Mouse (Mus musculus) brain, embryonic 14.5 days (tissue): ENCODE data around the gene Hs3st3b1. TPM values are rescaled to one million over a fixed set of nuclear protein-coding genes. Genes with fewer than 3 reads are reported as not detected.

Experiments
- DNase-seq: peaks from one replicate; pipeline ENCODE4 v3.0.0-alpha.2; 2011; ENCODE audit warnings: low read depth
- CTCF ChIP-seq: fragments of 200-500 bp; IDR thresholded peaks from 2 replicates; pipeline ENCODE4 v1.5.1; 2012; ENCODE audit warnings: inconsistent platforms, mild to moderate bottlenecking, moderate library complexity, borderline replicate concordance; ENCODE audit not compliant: insufficient read depth, insufficient read length; ENCODE audit errors: extremely low read depth
- POLR2A ChIP-seq: fragments of 200-500 bp; IDR thresholded peaks from 2 replicates; pipeline ENCODE4 v1.6.1; 2012; ENCODE audit warnings: mild to moderate bottlenecking, inconsistent platforms, borderline replicate concordance; ENCODE audit not compliant: poor library complexity, insufficient read depth, insufficient read length, severe bottlenecking; ENCODE audit errors: extremely low read depth
- polyA plus RNA-seq: library from polyadenylated mRNA; depleted of rRNA; stranded (reverse); fragments of >200 nt; gene quantifications from 2 replicates; pipeline ENCODE4 v1.2.3, GENCODE M21; 2012; rRNA removed

The Hs3st3b1 gene
- polyA plus RNA-seq, 1 experiment = 10.5 TPM

DNA sequence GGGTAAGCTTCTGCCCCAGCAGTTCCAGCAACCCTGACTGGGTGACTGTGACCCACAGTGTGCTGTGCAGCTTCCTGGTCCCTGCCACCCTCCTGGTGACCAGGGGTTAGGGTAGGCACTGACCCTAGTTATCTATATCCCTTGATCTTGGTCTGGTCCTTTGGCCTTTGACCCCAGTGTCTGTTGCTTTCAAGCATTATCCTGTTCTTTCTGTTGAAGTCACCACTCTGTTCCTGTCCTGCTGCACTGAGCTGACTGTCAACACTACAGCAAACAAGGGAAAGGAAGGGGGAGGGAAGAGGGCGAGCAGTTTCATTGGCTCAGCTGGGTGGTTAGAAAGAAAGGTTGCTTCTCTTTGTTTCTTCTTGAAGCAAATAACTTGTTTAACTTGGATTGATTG lies 60.1 kb downstream of the Hs3st3b1 start:
- TF ChIP-seq CTCF (no peak), POLR2A (no peak)
- no peak for DNase-seq

DNA sequence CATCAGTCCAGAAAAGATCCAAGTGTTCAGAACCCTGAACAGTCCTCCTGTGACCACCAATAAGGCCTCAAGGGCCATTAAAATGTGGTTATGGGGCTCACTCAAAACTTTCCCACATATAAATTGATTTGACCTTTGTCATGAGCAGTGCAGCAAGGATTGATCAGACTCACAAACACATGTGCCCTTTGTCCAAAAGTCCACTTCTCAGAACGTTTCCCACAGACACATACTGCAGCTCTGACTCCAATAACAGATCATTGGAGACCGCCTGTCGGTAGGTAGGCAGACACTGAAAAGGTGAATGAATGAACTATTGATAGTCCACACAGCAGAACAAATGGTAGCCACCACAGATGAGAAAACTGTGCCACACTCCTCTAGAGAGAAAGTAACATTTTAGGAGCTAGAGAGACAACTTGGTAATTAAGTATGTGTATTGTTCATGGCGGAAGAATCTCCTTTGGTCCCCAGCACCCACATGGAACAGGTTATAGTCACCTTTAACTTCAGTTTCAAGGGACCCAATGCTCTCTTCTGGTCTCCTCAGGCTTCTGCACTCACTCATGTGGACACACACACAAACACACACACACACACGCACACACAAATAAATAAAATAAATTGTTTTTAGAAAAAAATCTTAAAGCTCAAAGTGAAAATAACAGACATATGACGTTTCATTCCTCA lies 70.9 kb downstream of the Hs3st3b1 start:
- TF ChIP-seq POLR2A (no peak), CTCF (no peak)
- no peak for DNase-seq

DNA sequence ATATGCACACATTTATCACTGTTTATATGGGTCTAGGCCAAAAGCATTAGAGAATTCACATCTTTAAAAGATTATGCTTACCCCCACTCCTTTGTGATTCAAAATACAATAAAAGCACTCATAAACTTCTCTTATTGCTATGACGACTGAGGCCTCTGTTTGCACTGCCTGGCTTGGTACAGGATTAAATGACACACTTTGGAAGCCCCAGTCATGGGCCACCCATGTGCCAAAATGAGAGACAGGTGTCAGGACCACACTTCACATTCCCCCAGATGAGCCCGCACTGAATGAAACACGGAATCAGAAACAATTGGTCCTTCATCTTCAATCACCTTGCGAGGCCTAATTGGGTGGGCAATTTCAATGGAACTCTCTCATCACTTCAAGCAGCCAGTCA lies 71.8 kb downstream of the Hs3st3b1 start:
- no peak for DNase-seq
- TF ChIP-seq CTCF (no peak), POLR2A (no peak)

DNA sequence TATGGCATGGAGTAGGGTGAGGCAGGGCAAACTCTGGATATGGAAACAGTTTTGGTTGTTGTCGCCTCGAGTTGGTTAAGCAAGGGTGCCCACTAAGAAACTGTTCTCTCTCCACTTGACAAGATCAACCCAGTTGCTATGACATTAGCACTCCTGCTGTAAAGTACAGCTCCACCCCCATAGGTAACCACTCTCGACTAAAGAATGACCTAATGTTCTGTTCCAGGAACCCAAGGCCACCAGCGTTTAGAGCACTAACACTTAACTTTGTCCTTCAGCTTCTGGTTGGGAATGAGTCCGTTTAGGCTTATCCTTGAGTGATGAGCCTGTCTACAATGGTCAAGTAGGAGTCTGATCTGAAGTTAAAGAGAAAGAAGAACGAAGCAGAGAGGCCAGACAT lies 76.7 kb downstream of the Hs3st3b1 start:
- DNase-seq = no peak
- TF ChIP-seq POLR2A (no peak), CTCF (no peak)

DNA sequence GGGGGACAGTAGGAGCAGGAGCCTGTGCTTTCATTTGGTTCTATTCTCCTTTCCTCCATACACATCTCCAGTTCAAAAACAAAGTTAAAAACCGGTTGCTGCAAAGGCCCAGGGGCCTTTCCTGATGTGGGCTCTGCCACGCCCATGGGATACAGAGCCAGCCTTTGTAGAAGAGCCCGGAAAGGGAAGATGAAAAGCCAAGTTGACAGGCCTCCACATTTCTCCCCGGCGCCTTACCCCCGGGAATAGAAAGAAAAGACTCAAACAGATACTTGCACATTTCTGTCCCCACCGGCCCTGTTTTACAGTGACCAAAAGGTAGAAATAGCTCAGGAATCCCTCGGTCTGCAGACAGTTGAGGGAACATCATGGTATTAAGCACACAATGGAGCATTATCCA lies 77.4 kb downstream of the Hs3st3b1 start:
- DNase-seq = no peak
- no peak for TF ChIP-seq POLR2A
- TF ChIP-seq CTCF = no peak

DNA sequence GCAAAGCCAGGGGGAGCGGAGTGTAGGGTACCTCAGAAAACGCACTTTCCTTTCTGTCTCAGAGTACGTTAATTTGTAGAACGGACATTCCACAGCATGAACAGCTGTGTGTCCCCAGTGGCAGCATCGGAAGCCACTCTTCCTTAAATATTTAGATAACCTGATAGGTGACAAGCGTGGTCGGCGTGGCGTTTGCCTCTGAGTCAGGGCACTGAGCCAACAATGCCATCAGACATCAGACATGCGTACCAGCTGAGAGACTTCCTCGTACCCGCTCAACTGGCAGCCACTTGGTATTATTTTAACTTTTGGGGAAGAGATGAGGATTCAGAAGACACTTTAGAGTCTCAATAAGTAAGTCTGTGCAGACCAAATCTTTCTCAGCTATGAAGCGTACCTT lies 84.6 kb downstream of the Hs3st3b1 start:
- TF ChIP-seq POLR2A (no peak), CTCF (no peak)
- DNase-seq = no peak

Other genes with a start within 250 kb of the Hs3st3b1 start
- gene Cox10, start 157.2 kb upstream of the Hs3st3b1 start, polyA plus RNA-seq = 13.5 and 16.8 TPM in 2 replicates